Mouse (Mus musculus): ENCODE results near the gene Gucy1a1. TPM values are rescaled to one million over a fixed set of nuclear protein-coding genes. Genes with fewer than 3 reads are reported as not detected.

The Gucy1a1 gene
- polyA plus RNA-seq, 1 experiment from 2014 or later, result 77.9 TPM

DNA sequence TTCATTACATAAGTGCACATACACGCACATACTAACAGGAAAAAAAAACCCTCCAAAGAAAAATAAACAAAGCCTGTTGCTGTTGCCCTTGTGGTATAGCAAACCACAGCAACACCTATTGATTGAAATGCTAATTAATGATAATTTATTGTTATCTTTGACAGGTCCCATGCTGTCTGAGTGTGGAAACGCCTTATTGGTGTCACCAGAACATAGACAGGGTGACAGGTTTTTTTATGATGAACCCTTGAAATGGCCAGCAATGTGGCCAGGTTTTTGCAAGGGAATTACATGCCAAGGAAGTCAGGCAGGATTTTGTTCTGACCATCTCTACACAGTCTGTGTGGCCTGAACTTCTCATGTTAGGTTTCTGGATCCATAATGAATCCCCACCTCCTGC, 93.6 kb downstream of the Gucy1a1 start:
- Histone ChIP-seq H3K4me1 (ENCODE audit: insufficient read depth, low read length) (peaks cover 5% of the 10 kb centered on the region; the same call in 1 of the 2 replicates), H3K27ac (ENCODE audit: low read length) (no peak overlapping the region), H3K9me3 (ENCODE audit: low read length) (no peaks in the 10 kb centered on the region), H3K27me3 (ENCODE audit: insufficient read depth, low read length) (no peaks in the 10 kb centered on the region), H3K4me3 (ENCODE audit: low read length) (no peak overlapping the region), H3K9ac (replicated peaks; ENCODE audit: low read length) (no peak overlapping the region), H3K36me3 (ENCODE audit: insufficient read depth, low read length) (no peaks in the 10 kb centered on the region), H3K4me2 (replicated peaks; ENCODE audit: low read depth, low read length) (no peak overlapping the region)
- 45% methylated on average over 2 of the region's 2 CpGs for WGBS
- ATAC-seq (ENCODE audit: low FRiP score, low TSS enrichment), result no peak

DNA sequence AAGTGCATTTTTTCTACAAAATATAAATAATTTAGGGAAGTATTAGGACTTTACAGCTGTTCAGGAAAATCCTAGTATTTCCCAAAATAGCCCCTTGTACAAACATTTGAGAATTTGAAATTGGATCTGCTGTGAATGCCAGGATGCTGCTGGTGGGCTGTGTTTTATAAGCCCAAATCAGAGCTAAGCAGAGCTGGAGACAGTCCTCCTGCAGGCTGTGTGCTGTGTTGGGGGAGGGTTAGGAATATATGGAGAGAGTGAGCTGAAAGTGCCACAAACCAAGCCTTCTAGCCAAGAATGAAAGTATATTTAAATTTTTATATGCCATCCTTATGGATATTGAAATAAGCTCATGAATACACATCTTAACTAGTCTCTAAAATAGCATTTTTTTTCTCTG, 94.1 kb downstream of the Gucy1a1 start:
- Histone ChIP-seq H3K9me3 (ENCODE audit: low read length) (no peaks in the 10 kb centered on the region), H3K4me3 (ENCODE audit: low read length) (no peak overlapping the region), H3K4me2 (replicated peaks; ENCODE audit: low read depth, low read length) (no peak overlapping the region), H3K4me1 (ENCODE audit: insufficient read depth, low read length) (peaks cover 5% of the 10 kb centered on the region; the same call in 1 of the 2 replicates), H3K9ac (replicated peaks; ENCODE audit: low read length) (no peak overlapping the region), H3K27me3 (ENCODE audit: insufficient read depth, low read length) (no peaks in the 10 kb centered on the region), H3K27ac (ENCODE audit: low read length) (no peak overlapping the region), H3K36me3 (ENCODE audit: insufficient read depth, low read length) (no peaks in the 10 kb centered on the region)
- no peak for ATAC-seq (ENCODE audit: low FRiP score, low TSS enrichment)

DNA sequence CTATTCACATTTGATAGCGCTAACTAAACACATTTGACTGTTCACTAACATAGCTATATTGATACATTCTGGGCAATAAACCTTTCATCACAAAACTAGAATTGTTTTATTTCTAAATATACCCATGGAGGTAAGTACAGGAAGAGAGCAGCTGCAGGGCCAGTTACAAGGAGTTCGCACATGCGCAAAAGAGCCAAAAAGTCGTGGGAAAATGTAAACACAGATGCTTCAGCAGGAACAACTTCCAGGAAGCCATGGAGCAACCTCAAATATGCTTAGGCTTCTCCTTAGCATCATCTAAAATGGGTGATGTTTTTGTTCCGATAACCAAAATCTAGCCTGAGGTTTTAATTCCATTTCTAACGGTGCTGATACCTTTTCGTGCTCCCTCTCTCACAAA, 96.9 kb downstream of the Gucy1a1 start:
- ATAC-seq (ENCODE audit: low FRiP score, low TSS enrichment), result no peak
- Histone ChIP-seq H3K9ac (replicated peaks; ENCODE audit: low read length) (no peak overlapping the region), H3K4me1 (ENCODE audit: insufficient read depth, low read length) (no peaks in the 10 kb centered on the region), H3K4me2 (replicated peaks; ENCODE audit: low read depth, low read length) (no peak overlapping the region), H3K4me3 (ENCODE audit: low read length) (no peak overlapping the region), H3K36me3 (ENCODE audit: insufficient read depth, low read length) (no peaks in the 10 kb centered on the region), H3K27ac (ENCODE audit: low read length) (no peak overlapping the region), H3K9me3 (ENCODE audit: low read length) (no peaks in the 10 kb centered on the region), H3K27me3 (ENCODE audit: insufficient read depth, low read length) (no peaks in the 10 kb centered on the region)
- WGBS, result 54% methylated on average over 7 of the region's 7 CpGs

DNA sequence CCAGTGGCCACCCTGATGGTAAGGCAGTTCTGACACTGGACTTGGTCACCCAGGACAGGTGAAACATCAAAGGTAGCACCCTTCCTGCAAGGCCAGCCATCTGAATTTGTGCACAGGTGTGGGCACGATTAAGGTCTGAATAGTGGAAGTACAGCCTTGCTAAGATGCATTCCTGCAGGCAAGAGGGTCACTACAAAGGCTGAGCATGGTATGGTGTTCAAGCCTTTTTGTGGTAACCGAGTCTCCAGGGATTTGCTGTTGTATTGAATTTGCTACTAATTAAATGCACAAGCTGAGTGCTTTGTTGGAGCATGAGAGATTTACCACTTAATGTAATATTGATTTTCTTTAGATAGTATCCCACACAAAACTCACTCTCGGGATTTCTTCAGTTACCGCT, 97.5 kb downstream of the Gucy1a1 start:
- Histone ChIP-seq H3K36me3 (ENCODE audit: insufficient read depth, low read length) (0 out of 2 replicates have a peak, but pooled peaks cover 3% of the 10 kb centered on the region), H3K4me2 (replicated peaks; ENCODE audit: low read depth, low read length) (no peak overlapping the region), H3K4me3 (ENCODE audit: low read length) (no peak overlapping the region), H3K27ac (ENCODE audit: low read length) (no peak overlapping the region), H3K4me1 (ENCODE audit: insufficient read depth, low read length) (no peaks in the 10 kb centered on the region), H3K9me3 (ENCODE audit: low read length) (no peaks in the 10 kb centered on the region), H3K9ac (replicated peaks; ENCODE audit: low read length) (no peak overlapping the region), H3K27me3 (ENCODE audit: insufficient read depth, low read length) (no peaks in the 10 kb centered on the region)
- ATAC-seq (ENCODE audit: low FRiP score, low TSS enrichment), result no peak
- WGBS, result 65% methylated on average over 4 of the region's 4 CpGs

DNA sequence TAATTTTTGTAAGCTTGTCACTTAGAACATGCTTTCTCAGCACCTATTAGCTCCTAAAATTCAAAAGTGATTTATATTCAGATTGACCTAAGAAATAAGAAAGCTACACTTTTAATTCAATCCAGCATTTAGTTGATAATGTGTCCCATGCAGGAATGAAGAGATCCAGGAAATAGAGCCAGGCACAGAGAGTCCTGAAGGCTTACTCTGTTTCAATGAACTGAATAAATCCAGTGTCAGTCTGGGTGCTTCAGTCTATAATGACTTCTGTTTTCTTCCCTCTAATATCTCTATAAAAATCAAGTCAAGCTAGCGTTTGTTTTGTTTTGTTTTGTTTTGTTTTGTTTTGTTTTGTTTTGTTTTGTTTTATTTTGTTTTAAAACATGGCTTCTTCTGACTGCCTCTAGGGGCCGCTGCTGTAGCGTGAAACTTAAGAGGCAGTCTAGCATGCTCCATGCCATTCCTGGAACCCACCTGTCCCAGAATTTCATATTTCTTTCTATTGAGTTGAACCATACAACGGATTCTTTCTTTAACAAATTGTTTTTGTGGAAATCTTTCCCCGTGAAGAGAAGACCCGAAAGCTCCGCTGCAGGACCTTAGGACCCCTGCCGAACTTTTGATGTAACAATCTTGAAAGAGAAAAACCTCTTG, 98.4 kb downstream of the Gucy1a1 start:
- no peak for ATAC-seq (ENCODE audit: low FRiP score, low TSS enrichment)
- Histone ChIP-seq H3K36me3 (ENCODE audit: insufficient read depth, low read length) (0 out of 2 replicates have a peak, but pooled peaks cover 4% of the 10 kb centered on the region), H3K27ac (ENCODE audit: low read length) (no peak overlapping the region), H3K9ac (replicated peaks; ENCODE audit: low read length) (no peak overlapping the region), H3K4me1 (ENCODE audit: insufficient read depth, low read length) (no peaks in the 10 kb centered on the region), H3K27me3 (ENCODE audit: insufficient read depth, low read length) (no peaks in the 10 kb centered on the region), H3K4me3 (ENCODE audit: low read length) (no peak overlapping the region), H3K4me2 (replicated peaks; ENCODE audit: low read depth, low read length) (no peak overlapping the region), H3K9me3 (ENCODE audit: low read length) (no peaks in the 10 kb centered on the region)
- 34% methylated on average over 8 of the region's 8 CpGs for WGBS

DNA sequence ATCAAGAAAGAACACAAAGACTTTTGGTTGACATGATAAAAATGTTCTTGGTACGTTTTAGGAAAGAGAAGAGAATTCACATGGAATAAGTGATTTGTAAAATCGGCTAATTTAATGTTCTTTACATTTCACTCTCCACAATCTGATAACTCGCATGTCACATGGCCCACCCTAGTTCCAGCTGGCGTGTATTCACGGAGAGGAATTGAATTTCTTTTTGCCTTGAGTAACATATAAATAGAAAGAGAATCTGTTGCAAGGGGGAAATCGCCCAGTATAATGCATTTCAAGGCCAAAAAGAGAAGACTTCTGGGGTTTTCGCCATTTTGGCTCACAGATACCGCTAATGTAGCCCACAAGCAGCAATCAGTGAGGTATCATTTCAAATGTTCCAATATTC, 99.5 kb downstream of the Gucy1a1 start:
- Histone ChIP-seq H3K9ac (replicated peaks; ENCODE audit: low read length) (no peak overlapping the region), H3K27ac (ENCODE audit: low read length) (no peak overlapping the region), H3K36me3 (ENCODE audit: insufficient read depth, low read length) (0 out of 2 replicates have a peak, but pooled peaks cover 4% of the 10 kb centered on the region), H3K4me2 (replicated peaks; ENCODE audit: low read depth, low read length) (no peak overlapping the region), H3K9me3 (ENCODE audit: low read length) (no peaks in the 10 kb centered on the region), H3K27me3 (ENCODE audit: insufficient read depth, low read length) (no peaks in the 10 kb centered on the region), H3K4me1 (ENCODE audit: insufficient read depth, low read length) (no peaks in the 10 kb centered on the region), H3K4me3 (ENCODE audit: low read length) (no peak overlapping the region)
- WGBS, result 82% methylated on average over 8 of the region's 8 CpGs
- no peak for ATAC-seq (ENCODE audit: low FRiP score, low TSS enrichment)

DNA sequence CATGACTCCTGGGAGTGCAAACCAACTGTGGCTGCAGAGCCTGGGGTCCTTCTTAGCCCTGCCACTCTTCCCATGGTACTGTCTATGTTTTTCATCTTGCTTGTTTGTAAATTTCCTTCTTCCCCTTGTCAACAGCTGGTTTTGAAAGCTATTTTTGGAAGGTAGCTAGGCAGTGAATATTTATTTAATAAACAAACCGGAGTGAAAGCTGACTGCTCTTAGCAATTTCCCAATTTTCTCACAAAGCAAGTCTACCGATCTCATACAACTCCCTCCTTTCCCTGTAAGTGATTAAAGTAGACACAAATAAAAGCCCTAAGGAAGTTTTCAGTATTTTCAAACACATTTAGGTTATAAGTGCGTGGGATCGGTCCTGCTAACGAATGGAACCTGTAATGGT, 100.7 kb downstream of the Gucy1a1 start:
- ATAC-seq (ENCODE audit: low FRiP score, low TSS enrichment), result no peak

DNA sequence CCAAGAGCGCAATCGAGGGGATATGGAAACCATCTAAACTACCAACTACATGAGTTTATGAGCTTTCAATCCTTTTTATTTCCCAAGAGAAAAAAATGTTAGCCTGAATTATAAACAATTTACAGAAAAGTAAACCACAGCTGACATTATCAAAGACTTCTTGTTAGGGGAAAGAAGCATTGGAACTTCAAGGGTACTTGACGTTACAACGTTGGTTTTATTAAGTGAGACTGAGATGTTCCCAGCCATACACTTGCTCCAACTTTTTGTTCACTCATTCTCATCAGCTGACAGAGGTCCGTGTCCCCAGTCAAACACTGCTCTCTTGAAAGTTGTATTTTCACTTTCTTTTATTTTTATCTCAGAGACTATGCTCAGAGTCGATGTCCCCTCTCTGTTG, 101.9 kb downstream of the Gucy1a1 start:
- H3K9me3 ChIP-seq (ENCODE audit: low read length), result no peaks in the 10 kb centered on the region
- no peaks in the 10 kb centered on the region for H3K4me1 ChIP-seq (ENCODE audit: insufficient read depth, low read length)
- H3K27ac ChIP-seq (ENCODE audit: low read length), result no peak overlapping the region
- 85% methylated on average over 6 of the region's 6 CpGs for WGBS
- no peak overlapping the region for H3K4me3 ChIP-seq (ENCODE audit: low read length)
- no peak overlapping the region for H3K4me2 ChIP-seq (replicated peaks; ENCODE audit: low read depth, low read length)
- no peak overlapping the region for H3K9ac ChIP-seq (replicated peaks; ENCODE audit: low read length)
- no peaks in the 10 kb centered on the region for H3K27me3 ChIP-seq (ENCODE audit: insufficient read depth, low read length)
- H3K36me3 ChIP-seq (ENCODE audit: insufficient read depth, low read length), result 0 out of 2 replicates have a peak, but pooled peaks cover 4% of the 10 kb centered on the region
- no peak for ATAC-seq (ENCODE audit: low FRiP score, low TSS enrichment)

More for the DNA sequence above, 100.7 kb downstream of the Gucy1a1 start:
- H3K4me2 ChIP-seq (replicated peaks; ENCODE audit: low read depth, low read length), result no peak overlapping the region
- 80% methylated on average over 5 of the region's 5 CpGs for WGBS
- no peak overlapping the region for H3K27ac ChIP-seq (ENCODE audit: low read length)
- H3K4me3 ChIP-seq (ENCODE audit: low read length), result no peak overlapping the region
- H3K9ac ChIP-seq (replicated peaks; ENCODE audit: low read length), result no peak overlapping the region
- H3K27me3 ChIP-seq (ENCODE audit: insufficient read depth, low read length), result no peaks in the 10 kb centered on the region
- 0 out of 2 replicates have a peak, but pooled peaks cover 4% of the 10 kb centered on the region for H3K36me3 ChIP-seq (ENCODE audit: insufficient read depth, low read length)
- no peaks in the 10 kb centered on the region for H3K4me1 ChIP-seq (ENCODE audit: insufficient read depth, low read length)
- no peaks in the 10 kb centered on the region for H3K9me3 ChIP-seq (ENCODE audit: low read length)

Small RNAs within 50 kb of the gene (microRNA-seq; reads per million reads assigned to microRNA genes)
- gene Mir7010, result 0.79 reads per million

Other genes starting within 250 kb of the Gucy1a1 start
- gene Ctso, start 213.2 kb downstream of the Gucy1a1 start, polyA plus RNA-seq (2015; fragmentation: Nextera tagmentation; extraction: Ambion mirVana), result 17.5 and 19.2 TPM in 2 replicates
- 0.07 and 0.19 TPM in 2 replicates for gene Tdo2, start 169.6 kb downstream of the Gucy1a1 start, polyA plus RNA-seq (2015; fragmentation: Nextera tagmentation; extraction: Ambion mirVana)
- 0.12 TPM in 1 of 2 replicates, not detected in the other for gene Asic5, start 163.5 kb downstream of the Gucy1a1 start, polyA plus RNA-seq (2015; fragmentation: Nextera tagmentation; extraction: Ambion mirVana)
- 38.0 and 39.8 TPM in 2 replicates for gene Gucy1b1, start 71.1 kb downstream of the Gucy1a1 start, polyA plus RNA-seq (2015; fragmentation: Nextera tagmentation; extraction: Ambion mirVana)
- gene Map9, start 212.3 kb upstream of the Gucy1a1 start, polyA plus RNA-seq (2015; fragmentation: Nextera tagmentation; extraction: Ambion mirVana), result 6.9 and 7.4 TPM in 2 replicates